Mouse (Mus musculus): Measurements from ENCODE around the gene Mcm8.
A peak's percentile ranks its signal among the peaks of the same experiment; 100 is the strongest.

Mcm8 gene

GRCm38 (mm10) chr2:132815608-132816314 lies at the start of gene Mcm8, which contains the start of gene Trmt6:
Mcm8 (plus strand) TSS chr2:132816141.
Trmt6 (minus strand) TSS chr2:132816055.
- DNase-seq (ENCODE audit: low read depth, low spot score): peak; percentile 98
- Histone ChIP-seq H3K36me3 (ENCODE audit: control insufficient read depth, insufficient read depth, low read length, poor library complexity, severe bottlenecking) (peaks cover 6% of the 10 kb centered on the region; the same call in 1 of the 2 replicates), H3K27me3 (ENCODE audit: control insufficient read depth, insufficient read depth, low read length, poor library complexity, severe bottlenecking) (no peaks in the 10 kb centered on the region)

GRCm38 (mm10) chr2:132770822-132771221 lies 45.1 kb upstream of the Mcm8 start:
- Histone ChIP-seq H3K27me3 (ENCODE audit: control insufficient read depth, insufficient read depth, low read length, poor library complexity, severe bottlenecking) (no peaks in the 10 kb centered on the region; the same call in 1 of the 2 replicates), H3K36me3 (ENCODE audit: control insufficient read depth, insufficient read depth, low read length, poor library complexity, severe bottlenecking) (no peaks in the 10 kb centered on the region)
- DNase-seq (ENCODE audit: low read depth, low spot score): no peak

- no peak for DNase-seq (ENCODE audit: low read depth, low spot score)
Measured at GRCm38 (mm10) chr2:132780978-132781377, 35.0 kb upstream of the Mcm8 start, which contains the start of gene Chgb. Chgb (plus strand) TSS chr2:132781278.

GRCm38 (mm10) chr2:132781439-132782068 lies 34.4 kb upstream of the Mcm8 start:
- no peaks in the 10 kb centered on the region; the same call in 1 of the 2 replicates for H3K27me3 ChIP-seq (ENCODE audit: control insufficient read depth, insufficient read depth, low read length, poor library complexity, severe bottlenecking)
- DNase-seq (ENCODE audit: low read depth, low spot score): peak; percentile 63
- H3K36me3 ChIP-seq (ENCODE audit: control insufficient read depth, insufficient read depth, low read length, poor library complexity, severe bottlenecking): no peaks in the 10 kb centered on the region

More at GRCm38 (mm10) chr2:132780978-132781377, 35.0 kb upstream of the Mcm8 start, which contains the start of gene Chgb:
- Histone ChIP-seq H3K36me3 (ENCODE audit: control insufficient read depth, insufficient read depth, low read length, poor library complexity, severe bottlenecking) (no peaks in the 10 kb centered on the region), H3K27me3 (ENCODE audit: control insufficient read depth, insufficient read depth, low read length, poor library complexity, severe bottlenecking) (no peaks in the 10 kb centered on the region; the same call in 1 of the 2 replicates)

- Histone ChIP-seq H3K27me3 (ENCODE audit: control insufficient read depth, insufficient read depth, low read length, poor library complexity, severe bottlenecking) (no peaks in the 10 kb centered on the region; the same call in 1 of the 2 replicates), H3K36me3 (ENCODE audit: control insufficient read depth, insufficient read depth, low read length, poor library complexity, severe bottlenecking) (no peaks in the 10 kb centered on the region)
- DNase-seq (ENCODE audit: low read depth, low spot score): no peak
Measured at GRCm38 (mm10) chr2:132784039-132784438, 31.9 kb upstream of the Mcm8 start.

- no peaks in the 10 kb centered on the region for H3K36me3 ChIP-seq (ENCODE audit: control insufficient read depth, insufficient read depth, low read length, poor library complexity, severe bottlenecking)
- H3K27me3 ChIP-seq (ENCODE audit: control insufficient read depth, insufficient read depth, low read length, poor library complexity, severe bottlenecking): no peaks in the 10 kb centered on the region; the same call in 1 of the 2 replicates
- no peak for DNase-seq (ENCODE audit: low read depth, low spot score)
Measured at GRCm38 (mm10) chr2:132793441-132794203, 22.3 kb upstream of the Mcm8 start.

GRCm38 (mm10) chr2:132794204-132794586 lies 21.7 kb upstream of the Mcm8 start:
- Histone ChIP-seq H3K27me3 (ENCODE audit: control insufficient read depth, insufficient read depth, low read length, poor library complexity, severe bottlenecking) (no peaks in the 10 kb centered on the region; the same call in 1 of the 2 replicates), H3K36me3 (ENCODE audit: control insufficient read depth, insufficient read depth, low read length, poor library complexity, severe bottlenecking) (no peaks in the 10 kb centered on the region)
- no peak for DNase-seq (ENCODE audit: low read depth, low spot score)

- Histone ChIP-seq H3K36me3 (ENCODE audit: control insufficient read depth, insufficient read depth, low read length, poor library complexity, severe bottlenecking) (peaks cover 11% of the 10 kb centered on the region; the same call in 1 of the 2 replicates), H3K27me3 (ENCODE audit: control insufficient read depth, insufficient read depth, low read length, poor library complexity, severe bottlenecking) (no peaks in the 10 kb centered on the region; the same call in 1 of the 2 replicates)
- DNase-seq (ENCODE audit: low read depth, low spot score): no peak
Measured at GRCm38 (mm10) chr2:132802976-132803375, 13.0 kb upstream of the Mcm8 start.

- DNase-seq (ENCODE audit: low read depth, low spot score): no peak
- Histone ChIP-seq H3K27me3 (ENCODE audit: control insufficient read depth, insufficient read depth, low read length, poor library complexity, severe bottlenecking) (no peaks in the 10 kb centered on the region), H3K36me3 (ENCODE audit: control insufficient read depth, insufficient read depth, low read length, poor library complexity, severe bottlenecking) (no peaks in the 10 kb centered on the region)
Measured at GRCm38 (mm10) chr2:132841071-132841470, 25.1 kb downstream of the Mcm8 start.

- no peaks in the 10 kb centered on the region; the same call in 1 of the 2 replicates for H3K36me3 ChIP-seq (ENCODE audit: control insufficient read depth, insufficient read depth, low read length, poor library complexity, severe bottlenecking)
- H3K27me3 ChIP-seq (ENCODE audit: control insufficient read depth, insufficient read depth, low read length, poor library complexity, severe bottlenecking): no peaks in the 10 kb centered on the region
- peak; percentile 97 for DNase-seq (ENCODE audit: low read depth, low spot score)
Measured at GRCm38 (mm10) chr2:132846407-132847358, 30.7 kb downstream of the Mcm8 start, which contains the start of gene Crls1. Crls1 (plus strand) TSS chr2:132846666.

- no peaks in the 10 kb centered on the region; the same call in 1 of the 2 replicates for H3K36me3 ChIP-seq (ENCODE audit: control insufficient read depth, insufficient read depth, low read length, poor library complexity, severe bottlenecking)
- DNase-seq (ENCODE audit: low read depth, low spot score): peak; percentile 3
- H3K27me3 ChIP-seq (ENCODE audit: control insufficient read depth, insufficient read depth, low read length, poor library complexity, severe bottlenecking): no peaks in the 10 kb centered on the region
Measured at GRCm38 (mm10) chr2:132847581-132847980, 31.6 kb downstream of the Mcm8 start.

- no peaks in the 10 kb centered on the region; the same call in 1 of the 2 replicates for H3K36me3 ChIP-seq (ENCODE audit: control insufficient read depth, insufficient read depth, low read length, poor library complexity, severe bottlenecking)
- DNase-seq (ENCODE audit: low read depth, low spot score): no peak
- H3K27me3 ChIP-seq (ENCODE audit: control insufficient read depth, insufficient read depth, low read length, poor library complexity, severe bottlenecking): no peaks in the 10 kb centered on the region
Measured at GRCm38 (mm10) chr2:132848361-132848760, 32.4 kb downstream of the Mcm8 start.

- Histone ChIP-seq H3K27me3 (ENCODE audit: control insufficient read depth, insufficient read depth, low read length, poor library complexity, severe bottlenecking) (no peaks in the 10 kb centered on the region), H3K36me3 (ENCODE audit: control insufficient read depth, insufficient read depth, low read length, poor library complexity, severe bottlenecking) (no peaks in the 10 kb centered on the region; the same call in 1 of the 2 replicates)
- no peak for DNase-seq (ENCODE audit: low read depth, low spot score)
Measured at GRCm38 (mm10) chr2:132849141-132849540, 33.2 kb downstream of the Mcm8 start.
